In genomic region chr4:149453656-149454055, GRCm38 (mm10) we compare ENCODE assay signal across 9 mouse cellular contexts. TPM values are rescaled to one million over a fixed set of nuclear protein-coding genes. Genes with fewer than 3 reads are reported as not detected.
DNase-seq lines count a peak whose midpoint lies in the region; ATAC-seq and TF ChIP-seq lines count a peak whose summit lies in the region.
"Had no signal": no experiment of that assay in that cellular context is flagged by ENCODE, and none has a peak within 500 bp of the region (broad histone marks: within the 10 kb centered on the region; RNA-seq: fewer than 3 reads in every experiment).

No protein-coding gene starts in this region.

- peak overlapping the region; percentile 55; the same call in 1 of the 2 replicates for H3K27ac ChIP-seq in gastrocnemius, adult 2 months
- no peak overlapping the region for H3K27ac ChIP-seq in midbrain, postnatal 0 days (ENCODE audit: low read depth, low read length)
- H3K27ac ChIP-seq in midbrain, embryonic 11.5 days (ENCODE audit: low read depth, low read length), result no peak overlapping the region
- H3K27ac ChIP-seq: limb, embryonic 13.5 days had no signal

- no peak overlapping the region for H3K4me2 ChIP-seq in midbrain, postnatal 0 days (ENCODE audit: low read depth, low read length, poor library complexity, severe bottlenecking)
- H3K4me2 ChIP-seq in midbrain, embryonic 11.5 days, result no peak overlapping the region
- H3K4me2 ChIP-seq: limb, embryonic 13.5 days had no signal

- intact Hi-C loops in gastrocnemius, adult 2 months (cut with DNase I), result loop anchor here (5.0 kb wide), 2 partner anchors 34 to 89 kb away; partner anchors contain the start of genes Lzic and Nmnat1
- intact Hi-C loops in gastrocnemius, postnatal 36 days (cut with DNase I), result no loop called here

- H3K9me3 ChIP-seq in midbrain, postnatal 0 days (ENCODE audit: low read length), result no peaks in the 10 kb centered on the region
- no peaks in the 10 kb centered on the region for H3K9me3 ChIP-seq in midbrain, embryonic 11.5 days (ENCODE audit: control insufficient read depth, low read length)
- H3K9me3 ChIP-seq: limb, embryonic 13.5 days had no signal

- no peaks in the 10 kb centered on the region for H3K27me3 ChIP-seq in midbrain, postnatal 0 days (ENCODE audit: insufficient read depth, low read length)
- no peaks in the 10 kb centered on the region for H3K27me3 ChIP-seq in midbrain, embryonic 11.5 days (ENCODE audit: control insufficient read depth, insufficient read depth, low read length)
- H3K27me3 ChIP-seq: limb, embryonic 13.5 days had no signal

- H3K4me3 ChIP-seq in gastrocnemius, adult 2 months, result peak overlapping the region; percentile 56
- no peak overlapping the region for H3K4me3 ChIP-seq in midbrain, postnatal 0 days (ENCODE audit: low read depth, low read length)
- no peak overlapping the region for H3K4me3 ChIP-seq in midbrain, embryonic 11.5 days (ENCODE audit: low read depth, low read length)
- H3K4me3 ChIP-seq: limb, embryonic 13.5 days had no signal

- no peak overlapping the region for H3K9ac ChIP-seq in midbrain, postnatal 0 days (replicated peaks; ENCODE audit: low read length, poor library complexity, severe bottlenecking)
- no peak overlapping the region for H3K9ac ChIP-seq in midbrain, embryonic 11.5 days (ENCODE audit: low read length)
- H3K9ac ChIP-seq: limb, embryonic 13.5 days had no signal

- TF ChIP-seq CTCF in gastrocnemius, adult 2 months (IDR thresholded peaks at IDR 0.05), result peak; percentile 69
- TF ChIP-seq CTCF in midbrain, postnatal 0 days (IDR thresholded peaks at IDR 0.05), result peak; percentile 60

- DNase-seq in gastrocnemius, adult 2 months, result peak; percentile 48
- DNase-seq in gastrocnemius, postnatal 36 days, result no peak
- DNase-seq in midbrain, postnatal 0 days (ENCODE audit: low spot score), result peak; percentile 19
- DNase-seq in midbrain, embryonic 11.5 days (ENCODE audit: low spot score, missing footprints), result no peak
- DNase-seq in WW6 (ENCODE audit: low read depth, low spot score), result peak; percentile 46
- peak; percentile 78 for DNase-seq in induced T-regulatory cell, adult 2 months (ENCODE audit: low read depth)
- DNase-seq in thymus, postnatal 0 days (ENCODE audit: low spot score), result peak; percentile 75
- DNase-seq in right cerebral cortex, postnatal 25 days, result no peak

- no peaks in the 10 kb centered on the region for H3K4me1 ChIP-seq in midbrain, postnatal 0 days (ENCODE audit: insufficient read depth, low read length)
- H3K4me1 ChIP-seq in midbrain, embryonic 11.5 days (ENCODE audit: control insufficient read depth, insufficient read depth, low read length), result no peaks in the 10 kb centered on the region
- H3K4me1 ChIP-seq: limb, embryonic 13.5 days had no signal

- no peak for ATAC-seq in midbrain, postnatal 0 days (ENCODE audit: low FRiP score)
- no peak for ATAC-seq in midbrain, embryonic 11.5 days (ENCODE audit: low FRiP score)

- WGBS in midbrain, postnatal 0 days, result 92% methylated on average over 4 of the region's 4 CpGs
- 85% methylated on average over 4 of the region's 4 CpGs for WGBS in midbrain, embryonic 11.5 days

- no peaks in the 10 kb centered on the region for H3K36me3 ChIP-seq in midbrain, postnatal 0 days (ENCODE audit: insufficient read depth, low read length)
- H3K36me3 ChIP-seq in midbrain, embryonic 11.5 days (ENCODE audit: control insufficient read depth, insufficient read depth, low read length), result no peaks in the 10 kb centered on the region
- H3K36me3 ChIP-seq: limb, embryonic 13.5 days had no signal

RNA-seq across cellular contexts. Expression of gene Rbp7, which starts 1.1 kb away (rescaled TPM):
- total RNA-seq in gastrocnemius, adult 2 months (2021), result 10 to 100 TPM in 1 of 2 experiments, 1 to 10 TPM in 1; 7.9 to 21.0 TPM
- total RNA-seq in gastrocnemius, postnatal 36 days (2021), result 10 to 100 TPM; 15.3 to 18.7 TPM
- not detected in 2 replicates for total RNA-seq in midbrain, postnatal 0 days (2014; rRNA removed)
- 0.44 and 0.49 TPM in 2 replicates for polyA plus RNA-seq in midbrain, postnatal 0 days (2015; fragmentation: Nextera tagmentation; extraction: Ambion mirVana)
- not detected in 2 replicates for polyA plus RNA-seq in midbrain, embryonic 11.5 days (2014; fragmentation: Nextera tagmentation; extraction: Ambion mirVana)
- polyA plus RNA-seq in thymus, postnatal 0 days (2015; fragmentation: Nextera tagmentation; extraction: Ambion mirVana), result 12.6 and 18.0 TPM in 2 replicates

RNA-seq across cellular contexts. Expression of gene Tmem274, which starts 23.5 kb away (rescaled TPM):
- not detected for total RNA-seq in gastrocnemius, adult 2 months (2021)
- not detected for total RNA-seq in gastrocnemius, postnatal 36 days (2021)
- not detected in 2 replicates for total RNA-seq in midbrain, postnatal 0 days (2014; rRNA removed)
- polyA plus RNA-seq in midbrain, postnatal 0 days (2015; fragmentation: Nextera tagmentation; extraction: Ambion mirVana), result not detected in 2 replicates
- polyA plus RNA-seq in midbrain, embryonic 11.5 days (2014; fragmentation: Nextera tagmentation; extraction: Ambion mirVana), result not detected in 2 replicates
- polyA plus RNA-seq in thymus, postnatal 0 days (2015; fragmentation: Nextera tagmentation; extraction: Ambion mirVana), result 0.31 TPM in 1 of 2 replicates, not detected in the other

RNA-seq across cellular contexts. Expression of gene Ube4b, which starts 27.1 kb away (rescaled TPM):
- total RNA-seq in gastrocnemius, adult 2 months (2021), result 10 to 100 TPM; 31.1 to 35.9 TPM
- 10 to 100 TPM; 28.0 to 31.4 TPM for total RNA-seq in gastrocnemius, postnatal 36 days (2021)
- 94.4 and 113 TPM in 2 replicates for total RNA-seq in midbrain, postnatal 0 days (2014; rRNA removed)
- polyA plus RNA-seq in midbrain, postnatal 0 days (2015; fragmentation: Nextera tagmentation; extraction: Ambion mirVana), result 46.2 and 51.9 TPM in 2 replicates
- 53.3 and 53.7 TPM in 2 replicates for polyA plus RNA-seq in midbrain, embryonic 11.5 days (2014; fragmentation: Nextera tagmentation; extraction: Ambion mirVana)
- polyA plus RNA-seq in thymus, postnatal 0 days (2015; fragmentation: Nextera tagmentation; extraction: Ambion mirVana), result 27.3 and 28.5 TPM in 2 replicates

RNA-seq across cellular contexts. Expression of gene Nmnat1, which starts 31.3 kb away (rescaled TPM):
- total RNA-seq in gastrocnemius, adult 2 months (2021), result 10 to 100 TPM; 30.0 to 32.7 TPM
- total RNA-seq in gastrocnemius, postnatal 36 days (2021), result 10 to 100 TPM; 28.7 to 31.5 TPM
- total RNA-seq in midbrain, postnatal 0 days (2014; rRNA removed), result 2.9 and 6.3 TPM in 2 replicates
- 4.1 and 4.3 TPM in 2 replicates for polyA plus RNA-seq in midbrain, postnatal 0 days (2015; fragmentation: Nextera tagmentation; extraction: Ambion mirVana)
- polyA plus RNA-seq in midbrain, embryonic 11.5 days (2014; fragmentation: Nextera tagmentation; extraction: Ambion mirVana), result 15.1 and 15.5 TPM in 2 replicates
- 13.4 and 15.3 TPM in 2 replicates for polyA plus RNA-seq in thymus, postnatal 0 days (2015; fragmentation: Nextera tagmentation; extraction: Ambion mirVana)

RNA-seq across cellular contexts. Expression of gene Lzic, which starts 31.4 kb away (rescaled TPM):
- total RNA-seq in gastrocnemius, adult 2 months (2021), result 10 to 100 TPM; 13.1 to 16.1 TPM
- 10 to 100 TPM; 10.7 to 14.2 TPM for total RNA-seq in gastrocnemius, postnatal 36 days (2021)
- total RNA-seq in midbrain, postnatal 0 days (2014; rRNA removed), result 44.3 and 54.7 TPM in 2 replicates
- polyA plus RNA-seq in midbrain, postnatal 0 days (2015; fragmentation: Nextera tagmentation; extraction: Ambion mirVana), result 34.4 and 39.3 TPM in 2 replicates
- 48.2 and 50.1 TPM in 2 replicates for polyA plus RNA-seq in midbrain, embryonic 11.5 days (2014; fragmentation: Nextera tagmentation; extraction: Ambion mirVana)
- polyA plus RNA-seq in thymus, postnatal 0 days (2015; fragmentation: Nextera tagmentation; extraction: Ambion mirVana), result 62.8 and 66.6 TPM in 2 replicates

Comparison
In these comparisons a context has a peak if more than half of its experiments do, and no peak if none do; other contexts are left out.
1. DNase-seq: peak in gastrocnemius, adult 2 months (single experiment), midbrain, postnatal 0 days (single experiment), WW6 (single experiment), induced T-regulatory cell, adult 2 months (single experiment) and thymus, postnatal 0 days (single experiment); none in gastrocnemius, postnatal 36 days (0 of 2), midbrain, embryonic 11.5 days (single experiment) and right cerebral cortex, postnatal 25 days (single experiment).